Mouse (Mus musculus) myocyte (in vitro differentiated cells): Measurements from ENCODE around the gene Ms4a1.

Source experiments
- CEBPB ChIP-seq: IDR thresholded peaks from 2 replicates; pipeline ENCODE4 v1.6.1; 2011; ENCODE audit warnings: mild to moderate bottlenecking, moderate library complexity; ENCODE audit not compliant: poor library complexity, insufficient read depth, severe bottlenecking
- E2F4 ChIP-seq: IDR thresholded peaks from one replicate; pipeline ENCODE4 v1.6.1; 2011; ENCODE audit warnings: mild to moderate bottlenecking, control low read depth, moderate library complexity; ENCODE audit not compliant: insufficient read depth
- MAX ChIP-seq: IDR thresholded peaks from one replicate; pipeline ENCODE4 v1.6.1; 2011; ENCODE audit warnings: low read depth, mild to moderate bottlenecking, control low read depth
- POLR2A ChIP-seq: IDR thresholded peaks from one replicate; pipeline ENCODE4 v1.6.1; 2011; ENCODE audit warnings: low read depth, mild to moderate bottlenecking, control low read depth, moderate library complexity; ENCODE audit not compliant: insufficient read length
- TCF12 ChIP-seq: IDR thresholded peaks from one replicate; pipeline ENCODE4 v1.6.1; 2011; ENCODE audit warnings: mild to moderate bottlenecking, control low read depth; ENCODE audit not compliant: poor library complexity, insufficient read depth, severe bottlenecking
- TCF3 ChIP-seq: IDR thresholded peaks from one replicate; pipeline ENCODE4 v1.6.1; 2011; ENCODE audit warnings: low read depth, control low read depth; ENCODE audit not compliant: insufficient read length
- USF1 ChIP-seq: IDR thresholded peaks from one replicate; pipeline ENCODE4 v1.6.1; 2011; ENCODE audit warnings: low read depth, mild to moderate bottlenecking, control low read depth, moderate library complexity

DNA sequence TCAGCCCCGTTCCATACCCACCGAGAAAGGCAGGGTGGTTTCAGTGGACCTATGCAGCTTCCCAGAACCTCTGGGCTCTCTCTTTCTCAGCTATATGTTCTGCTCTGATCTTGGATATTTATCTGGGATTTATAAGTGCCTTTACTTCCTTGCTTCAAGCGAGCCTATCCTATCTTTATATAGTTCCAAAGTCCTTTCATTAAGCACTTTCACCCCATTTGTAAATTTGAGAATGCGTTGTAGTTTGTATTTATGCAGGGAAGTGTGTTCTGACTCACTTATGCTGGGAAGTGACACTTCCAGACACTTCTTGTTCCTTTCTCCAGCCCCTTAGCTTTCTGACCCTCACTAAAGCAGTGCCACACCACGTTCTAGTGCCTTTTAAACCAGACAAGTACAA is 33.7 kb downstream of the Ms4a1 start, which contains the start of gene Ms4a12:
- TF ChIP-seq POLR2A (no peak), USF1 (no peak), CEBPB (no peak), TCF12 (no peak), TCF3 (no peak), MAX (no peak), E2F4 (no peak)
